Mouse (Mus musculus): ENCODE measurements around the gene Pbx2.
A peak's percentile ranks its signal among the peaks of the same experiment; 100 is the strongest.

DNA sequence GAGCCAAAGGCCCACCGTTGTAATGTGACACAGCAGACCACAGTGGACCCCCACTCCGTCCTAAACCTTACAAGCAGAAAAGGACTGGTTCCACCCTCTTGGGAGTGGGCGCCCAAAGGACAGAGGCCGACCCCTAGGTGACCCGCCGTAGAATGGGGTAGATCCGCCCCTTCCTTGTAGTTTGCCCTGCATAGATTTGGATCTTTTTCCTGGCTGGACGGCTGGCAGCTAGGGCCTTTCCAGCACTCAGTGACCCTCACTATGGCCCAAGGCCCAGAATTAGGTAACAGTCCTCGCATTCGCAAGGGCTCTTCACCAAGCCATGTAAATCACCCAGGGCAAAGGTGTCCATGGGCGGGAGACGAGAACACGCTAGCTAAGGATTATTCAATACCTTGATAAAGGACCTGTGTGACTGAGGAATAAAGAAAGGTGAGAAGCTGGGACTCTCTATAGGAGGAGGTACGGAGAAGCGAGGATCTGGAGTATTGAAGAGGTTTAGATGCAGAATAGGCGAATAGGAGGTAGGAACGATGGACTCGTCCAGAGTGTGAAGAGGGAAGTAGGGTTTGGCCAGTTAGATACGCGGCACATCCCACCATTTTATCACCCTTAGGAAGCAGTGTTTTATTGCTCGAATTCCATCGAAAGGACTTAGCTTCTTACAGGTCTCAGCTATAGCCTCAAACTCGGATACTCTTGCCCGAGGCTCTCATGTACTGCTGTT, 13.6 kb downstream of the Pbx2 start:
- TF ChIP-seq CTCF (IDR thresholded peaks at IDR 0.05; ENCODE audit: borderline replicate concordance, insufficient read depth, low read length) (no peak), POLR2A (IDR thresholded peaks at IDR 0.05; ENCODE audit: low read depth, low read length) (peak; percentile 48; the same call in 1 of the 2 replicates)

All from embryonic fibroblast, embryonic 13.5 days (primary cell).